Mouse (Mus musculus): ENCODE measurements around the gene Pold4. TPM values are rescaled to one million over a fixed set of nuclear protein-coding genes. Genes with fewer than 3 reads are reported as not detected.
A peak's percentile ranks its signal among the peaks of the same experiment; 100 is the strongest.

Pold4 gene
- polyA plus RNA-seq (2012; rRNA removed) (15.2 and 15.9 TPM in 2 replicates), polyA plus RNA-seq (2014; fragmentation: Nextera tagmentation; extraction: Ambion mirVana) (12.9 and 13.1 TPM in 2 replicates)

DNA sequence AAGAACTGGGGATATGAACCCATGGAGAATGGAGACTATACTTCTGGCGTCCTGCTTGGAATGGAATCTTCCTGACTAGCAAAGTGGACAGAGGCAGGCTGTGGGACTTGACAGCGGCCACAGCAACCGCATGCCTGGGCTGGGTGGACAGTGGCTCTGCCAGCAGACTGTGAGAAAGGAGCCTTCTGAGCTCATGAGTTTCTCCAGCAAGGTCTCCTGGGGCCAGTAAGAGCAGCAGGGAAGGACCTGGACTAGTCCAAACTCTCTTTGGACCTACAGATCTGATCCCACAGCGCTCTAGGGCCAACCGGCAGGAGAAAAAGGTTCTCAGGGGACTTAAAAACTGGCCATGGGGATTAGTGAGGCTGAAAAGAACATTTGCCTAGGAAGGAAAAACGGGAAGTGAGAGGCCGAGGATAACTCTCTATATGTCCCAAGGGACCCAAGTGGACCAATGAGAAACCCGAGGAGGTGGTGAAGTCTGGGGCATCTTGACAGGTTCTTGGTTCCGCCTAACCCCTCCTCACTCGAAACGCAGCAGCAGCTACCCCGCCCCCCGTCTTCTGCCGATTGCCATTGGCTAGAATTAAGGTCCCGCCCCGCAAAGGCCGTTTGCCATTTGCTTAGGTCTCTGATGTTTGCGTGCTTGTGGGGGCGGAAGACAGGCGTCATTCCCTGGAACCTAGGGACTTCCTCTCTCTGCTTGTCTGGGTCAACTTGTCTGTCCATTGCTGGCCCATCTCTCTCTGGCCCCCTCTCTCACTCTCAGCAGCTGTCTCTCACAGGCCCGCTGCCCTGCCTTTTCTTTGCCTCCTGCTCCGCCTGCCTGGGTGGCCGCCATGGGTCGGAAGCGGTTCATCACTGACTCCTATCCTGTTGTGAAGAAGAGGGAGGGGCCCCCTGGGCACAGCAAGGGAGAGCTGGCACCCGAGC lies at the start of gene Pold4:
TSS of gene Pold4 (plus strand) at position 647 of the 933 bp plus-strand sequence.
- Histone ChIP-seq H3K9ac (replicated peaks) (peak within 1 kb of the TSS; percentile 63), H3K36me3 (replicated peaks; ENCODE audit: control insufficient read depth, insufficient read depth, low read depth) (no peaks in the 10 kb centered on the region), H3K27ac (peak within 1 kb of the TSS; percentile 72), H3K27me3 (ENCODE audit: control insufficient read depth, insufficient read depth, low read length) (peaks cover 2% of the 10 kb centered on the region; the same call in 1 of the 2 replicates), H3K9me3 (ENCODE audit: control insufficient read depth, low read length) (no peaks in the 10 kb centered on the region), H3K4me3 (ENCODE audit: insufficient read depth in 1 of 2, low read depth in 2 of 2, low read length in 2 of 2) (peak within 1 kb of the TSS; percentile 68 to 95), H3K4me1 (replicated peaks; ENCODE audit: control insufficient read depth in 2 of 2, insufficient read depth in 2 of 2, low read length in 1 of 2) (peaks cover 5 to 13% of the 10 kb centered on the region in 2 experiments; a peak in 3 of 4 replicates), H3K4me2 (ENCODE audit: low read depth) (peak within 1 kb of the TSS; percentile 82)
- WGBS (ENCODE audit: insufficient replicate concordance) = 12% methylated on average over 26 of the region's 26 CpGs
- ATAC-seq (ENCODE audit: insufficient read depth) = peak; percentile 86
- peak; percentile 81 to 85 (median 84) for DNase-seq (ENCODE audit: low read depth in 3 of 3, low spot score in 3 of 3)
- no peak for TF ChIP-seq CTCF (IDR thresholded peaks at IDR 0.05; ENCODE audit: low read depth)
- TF ChIP-seq EP300 (IDR thresholded peaks at IDR 0.05; ENCODE audit: low read depth) = no peak

DNA sequence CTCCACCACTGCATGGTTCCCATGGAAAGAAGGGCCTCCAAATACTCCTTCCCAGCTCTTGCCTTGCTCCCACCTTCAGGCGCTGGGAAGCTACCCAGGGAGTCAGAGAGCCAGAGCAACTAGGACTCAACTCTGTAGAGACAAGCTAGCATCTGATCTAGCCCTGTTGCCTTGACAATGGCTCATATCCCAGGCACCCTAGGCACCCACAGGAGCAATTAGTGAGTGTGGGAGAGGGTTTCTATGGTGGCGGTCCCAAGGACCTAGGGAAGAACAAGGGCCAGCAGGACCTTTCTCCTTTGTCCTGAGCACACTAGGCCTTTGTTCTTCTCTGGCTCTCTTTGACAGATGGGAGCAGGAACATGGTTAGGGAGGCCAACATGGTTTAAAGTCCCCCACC lies 48.0 kb upstream of the Pold4 start:
- DNase-seq (ENCODE audit: low read depth in 3 of 3, low spot score in 3 of 3) (no peak), ATAC-seq (ENCODE audit: insufficient read depth) (no peak)
- Histone ChIP-seq H3K27me3 (ENCODE audit: control insufficient read depth, insufficient read depth, low read length) (no peaks in the 10 kb centered on the region), H3K9me3 (ENCODE audit: control insufficient read depth, low read length) (no peaks in the 10 kb centered on the region), H3K4me1 (replicated peaks; ENCODE audit: control insufficient read depth in 2 of 2, insufficient read depth in 2 of 2, low read length in 1 of 2) (peaks cover 0 to 9% of the 10 kb centered on the region in 2 experiments; a peak in 2 of 4 replicates), H3K27ac (no peak overlapping the region), H3K4me2 (ENCODE audit: low read depth) (no peak overlapping the region), H3K9ac (replicated peaks) (no peak overlapping the region), H3K4me3 (ENCODE audit: insufficient read depth in 1 of 2, low read depth in 2 of 2, low read length in 2 of 2) (no peak overlapping the region), H3K36me3 (replicated peaks; ENCODE audit: control insufficient read depth, insufficient read depth, low read depth) (no peaks in the 10 kb centered on the region)
- WGBS (ENCODE audit: insufficient replicate concordance) = 69% methylated on average over 2 of the region's 2 CpGs
- no peak for TF ChIP-seq EP300 (IDR thresholded peaks at IDR 0.05; ENCODE audit: low read depth)
- no peak for TF ChIP-seq CTCF (IDR thresholded peaks at IDR 0.05; ENCODE audit: low read depth)

DNA sequence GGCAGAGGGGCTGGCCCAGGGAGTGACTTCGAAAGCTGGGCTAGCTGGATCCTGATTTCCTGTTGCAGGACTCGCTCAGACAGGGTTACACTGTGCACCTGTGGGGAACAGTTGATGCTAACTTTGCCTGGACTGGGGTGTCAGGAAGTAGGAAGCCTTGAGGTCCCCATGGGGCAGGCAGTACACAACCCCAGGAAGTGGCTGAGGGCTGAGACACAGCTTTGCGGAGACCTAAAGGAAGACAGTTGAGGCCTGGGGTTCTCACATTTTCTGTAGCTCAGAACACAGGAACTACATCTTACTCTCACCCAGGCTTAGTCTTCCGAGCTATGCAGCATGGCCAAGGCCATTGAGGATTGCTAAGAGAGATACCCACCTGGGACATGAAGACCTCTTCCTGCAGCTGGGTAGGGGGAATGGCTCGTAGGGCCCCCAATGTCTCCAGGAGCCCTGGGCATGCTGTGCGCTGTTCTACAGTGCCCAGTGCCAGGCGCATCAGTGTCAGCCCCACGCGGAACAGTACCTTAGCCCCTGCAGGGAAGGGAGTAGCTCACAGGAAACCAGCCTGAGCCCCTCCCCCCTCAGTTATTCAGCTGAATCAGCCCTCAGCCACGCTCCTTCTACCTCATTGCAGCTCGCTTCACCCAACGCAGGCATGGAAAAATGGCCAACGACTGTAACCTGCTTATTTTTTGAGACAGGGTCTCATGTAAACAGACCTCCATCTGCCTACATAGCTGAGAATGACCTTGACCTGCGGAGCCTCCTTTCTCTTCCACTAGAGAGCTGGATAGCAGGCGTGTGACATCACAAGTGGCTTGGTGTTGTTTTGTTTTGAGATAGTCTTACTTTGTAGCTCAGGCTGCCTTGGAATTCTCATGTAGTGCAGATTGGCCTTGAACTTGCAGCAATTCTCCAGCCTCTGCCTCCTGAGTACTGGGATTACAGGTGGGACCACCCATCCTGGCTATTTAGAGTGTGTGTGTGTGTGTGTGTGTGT lies 46.4 kb upstream of the Pold4 start:
- H3K4me2 ChIP-seq (ENCODE audit: low read depth) = no peak overlapping the region

DNA sequence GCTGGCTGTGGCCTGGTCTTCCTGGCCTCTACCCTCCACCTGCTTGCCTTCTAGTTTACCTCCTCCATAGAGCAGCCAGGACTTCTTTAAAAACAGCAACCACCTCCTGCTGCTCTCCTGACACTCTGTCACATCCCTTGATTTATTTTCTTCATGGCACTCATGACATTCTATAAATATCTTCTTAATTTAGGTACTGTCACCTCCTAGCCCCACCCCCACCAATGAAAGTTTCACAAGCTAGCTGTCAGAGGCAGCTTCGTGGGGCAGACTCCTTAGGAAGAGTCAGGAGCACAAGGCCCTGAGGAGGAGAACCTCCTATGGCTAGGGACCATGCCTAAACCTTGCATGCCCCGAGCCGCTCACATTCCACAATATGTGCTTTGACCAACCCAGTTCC lies 44.4 kb upstream of the Pold4 start:
- no peak for ATAC-seq (ENCODE audit: insufficient read depth)
- H3K36me3 ChIP-seq (replicated peaks; ENCODE audit: control insufficient read depth, insufficient read depth, low read depth) = no peaks in the 10 kb centered on the region
- no peak overlapping the region for H3K4me3 ChIP-seq (ENCODE audit: insufficient read depth in 1 of 2, low read depth in 2 of 2, low read length in 2 of 2)
- no peak overlapping the region for H3K9ac ChIP-seq (replicated peaks)
- no peaks in the 10 kb centered on the region for H3K9me3 ChIP-seq (ENCODE audit: control insufficient read depth, low read length)
- no peak overlapping the region for H3K27ac ChIP-seq
- no peaks in the 10 kb centered on the region for H3K27me3 ChIP-seq (ENCODE audit: control insufficient read depth, insufficient read depth, low read length)
- WGBS (ENCODE audit: insufficient replicate concordance) = 60% methylated on average over 3 of the region's 3 CpGs
- TF ChIP-seq CTCF (IDR thresholded peaks at IDR 0.05; ENCODE audit: low read depth) (no peak), EP300 (IDR thresholded peaks at IDR 0.05; ENCODE audit: low read depth) (no peak)
- no peak overlapping the region for H3K4me2 ChIP-seq (ENCODE audit: low read depth)
- peaks cover 7 to 20% of the 10 kb centered on the region in 2 experiments for H3K4me1 ChIP-seq (replicated peaks; ENCODE audit: control insufficient read depth in 2 of 2, insufficient read depth in 2 of 2, low read length in 1 of 2)
- no peak for DNase-seq (ENCODE audit: low read depth in 3 of 3, low spot score in 3 of 3)

More for the DNA sequence above, 46.4 kb upstream of the Pold4 start:
- 26% methylated on average over 15 of the region's 15 CpGs for WGBS (ENCODE audit: insufficient replicate concordance)
- Histone ChIP-seq H3K36me3 (replicated peaks; ENCODE audit: control insufficient read depth, insufficient read depth, low read depth) (no peaks in the 10 kb centered on the region), H3K27ac (no peak overlapping the region), H3K4me1 (replicated peaks; ENCODE audit: control insufficient read depth in 2 of 2, insufficient read depth in 2 of 2, low read length in 1 of 2) (peaks cover 0 to 9% of the 10 kb centered on the region in 2 experiments; a peak in 2 of 4 replicates), H3K4me3 (ENCODE audit: insufficient read depth in 1 of 2, low read depth in 2 of 2, low read length in 2 of 2) (no peak overlapping the region), H3K9me3 (ENCODE audit: control insufficient read depth, low read length) (no peaks in the 10 kb centered on the region), H3K27me3 (ENCODE audit: control insufficient read depth, insufficient read depth, low read length) (no peaks in the 10 kb centered on the region), H3K9ac (replicated peaks) (no peak overlapping the region)
- TF ChIP-seq CTCF (IDR thresholded peaks at IDR 0.05; ENCODE audit: low read depth) (no peak), EP300 (IDR thresholded peaks at IDR 0.05; ENCODE audit: low read depth) (no peak)
- no peak for DNase-seq (ENCODE audit: low read depth in 3 of 3, low spot score in 3 of 3)
- peak; percentile 27; the same call in 1 of the 2 replicates for ATAC-seq (ENCODE audit: insufficient read depth)

Data from liver, embryonic 14.5 days (tissue).